Mouse (Mus musculus): ENCODE measurements around the gene Krtap3-2. TPM values are rescaled to one million over a fixed set of nuclear protein-coding genes. Genes with fewer than 3 reads are reported as not detected.

Krtap3-2 gene
- not detected in 2 replicates for polyA plus RNA-seq (2021; fragmentation: Nextera tagmentation)
- long read RNA-seq, experiment 1 = 0 reads
- long read RNA-seq, experiment 2 = 0 reads

DNA sequence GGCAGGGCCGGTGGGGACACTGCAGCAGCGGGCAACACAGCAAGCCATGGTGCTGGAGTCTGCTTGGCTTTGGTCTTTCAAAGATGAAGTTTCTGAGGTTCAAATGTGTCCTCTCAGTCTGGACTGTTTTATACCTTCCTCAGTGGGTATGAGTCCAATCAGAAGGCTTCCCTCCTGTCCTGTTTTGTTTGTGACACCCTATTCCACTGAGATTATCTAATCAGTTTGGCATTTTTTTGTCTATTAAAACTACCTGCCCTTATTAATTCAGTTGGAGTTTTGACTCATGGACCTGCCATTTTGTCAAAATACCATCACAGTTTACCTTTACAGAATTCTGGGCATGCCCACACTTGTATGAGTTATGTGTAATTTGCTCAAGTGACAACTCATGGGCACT is at the start of gene Krtap3-2:
Krtap3-2 (minus strand) TSS at position 101 of the 400 bp plus-strand sequence.

DNA sequence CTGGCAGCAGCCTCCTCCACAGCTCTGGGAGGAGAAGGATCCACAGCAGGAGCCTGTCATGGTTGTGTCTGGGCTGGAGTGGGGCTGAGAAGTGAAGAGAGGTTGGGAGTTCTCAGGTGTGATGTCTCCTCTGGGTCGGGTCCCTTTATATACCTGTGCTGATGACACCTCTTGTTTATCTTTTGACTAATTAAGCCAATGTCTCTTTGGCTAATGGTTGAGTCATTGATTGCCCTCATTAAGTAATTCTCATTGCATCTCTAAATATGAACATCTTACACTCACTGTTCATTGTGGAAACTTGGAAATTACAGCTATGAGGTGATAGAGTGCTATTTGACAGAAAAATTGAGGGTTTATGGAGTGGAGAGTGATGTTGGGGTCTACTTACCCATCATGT is 46.6 kb upstream of the Krtap3-2 start, which contains the start of gene Gm11938:
Gm11938 (minus strand) TSS at position 101 of the 400 bp plus-strand sequence.

DNA sequence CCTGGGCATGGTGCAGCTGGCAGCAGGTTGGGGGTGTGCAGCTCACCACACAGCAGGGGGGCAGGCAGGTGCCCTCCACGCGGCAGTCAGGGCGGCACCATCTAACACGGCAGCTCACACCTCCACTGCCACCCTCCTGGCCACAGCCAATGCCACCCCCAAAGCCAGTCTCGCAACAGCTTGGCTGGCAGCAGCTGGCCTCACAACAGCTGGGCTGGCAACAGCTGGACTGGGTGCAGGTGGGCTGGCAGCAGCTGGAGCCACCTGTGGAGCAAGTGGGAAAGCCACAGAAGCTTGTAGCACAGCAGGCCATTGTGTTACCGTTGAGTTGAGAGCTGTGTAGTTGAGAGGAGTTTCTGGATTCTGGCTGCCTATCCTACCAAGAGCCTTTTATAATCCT is 41.1 kb upstream of the Krtap3-2 start, which contains the start of gene Krtap9-3:
Krtap9-3 (minus strand) TSS at position 364 of the 400 bp plus-strand sequence.

DNA sequence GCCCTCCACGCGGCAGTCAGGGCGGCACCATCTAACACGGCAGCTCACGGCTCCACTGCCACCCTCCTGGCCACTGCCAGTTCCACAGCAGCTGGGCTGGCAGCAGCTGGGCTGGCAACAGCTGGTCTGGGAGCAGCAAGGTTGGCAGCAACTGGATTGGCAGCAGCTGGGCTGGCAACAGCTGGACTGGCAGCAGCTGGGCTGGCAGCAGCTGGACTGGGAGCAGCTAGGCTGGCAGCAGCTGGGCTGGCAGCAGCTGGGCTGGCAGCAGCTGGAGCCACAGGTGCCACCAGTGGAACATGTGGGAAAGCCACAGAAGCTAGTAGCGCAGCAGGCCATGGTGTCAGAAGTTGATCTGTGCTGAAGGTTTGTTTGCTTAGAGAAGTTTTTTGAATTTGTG is 34.3 kb upstream of the Krtap3-2 start, which contains the start of gene Krtap1-3:
Krtap1-3 (minus strand) TSS at position 359 of the 400 bp plus-strand sequence.

DNA sequence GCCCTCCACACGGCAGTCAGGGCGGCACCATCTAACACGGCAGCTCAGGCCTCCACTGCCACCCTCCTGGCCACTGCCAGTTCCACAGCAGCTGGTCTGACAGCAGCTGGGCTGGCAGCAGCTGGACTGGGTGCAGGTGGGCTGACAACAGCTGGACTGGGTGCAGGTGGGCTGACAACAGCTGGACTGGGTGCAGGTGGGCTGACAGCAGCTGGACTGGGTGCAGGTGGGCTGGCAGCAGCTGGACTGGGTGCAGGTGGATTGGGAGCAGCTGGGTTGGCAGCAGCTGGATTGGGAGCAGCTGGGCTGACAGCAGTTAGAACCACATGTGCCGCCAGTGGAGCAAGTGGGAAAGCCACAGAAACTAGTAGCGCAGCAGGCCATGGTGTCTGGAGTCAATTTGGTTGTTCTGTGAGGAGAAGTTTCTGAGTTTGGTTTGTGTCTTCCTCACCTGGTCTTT is 26.6 kb upstream of the Krtap3-2 start, which contains the start of gene Krtap1-4:
Krtap1-4 (minus strand) TSS at position 410 of the 460 bp plus-strand sequence.

DNA sequence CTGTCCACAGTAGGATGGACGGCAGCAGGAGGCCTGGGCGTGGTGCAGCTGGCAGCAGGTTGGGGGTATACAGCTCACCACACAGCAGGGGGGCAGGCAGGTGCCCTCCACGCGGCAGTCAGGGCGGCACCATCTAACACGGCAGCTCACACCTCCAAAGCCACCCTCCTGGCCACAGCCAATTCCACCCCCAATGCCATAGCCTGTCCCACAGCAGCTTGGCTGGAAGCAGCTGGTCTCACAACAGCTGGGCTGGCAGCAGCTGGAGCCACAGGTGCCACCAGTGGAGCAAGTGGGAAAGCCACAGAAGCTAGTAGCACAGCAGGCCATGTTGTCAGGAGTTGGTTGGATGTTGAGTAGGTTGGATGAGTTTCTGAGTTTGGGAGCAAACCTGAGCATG is 24.0 kb upstream of the Krtap3-2 start, which contains the start of gene Krtap1-5:
Krtap1-5 (minus strand) TSS at position 381 of the 400 bp plus-strand sequence.

DNA sequence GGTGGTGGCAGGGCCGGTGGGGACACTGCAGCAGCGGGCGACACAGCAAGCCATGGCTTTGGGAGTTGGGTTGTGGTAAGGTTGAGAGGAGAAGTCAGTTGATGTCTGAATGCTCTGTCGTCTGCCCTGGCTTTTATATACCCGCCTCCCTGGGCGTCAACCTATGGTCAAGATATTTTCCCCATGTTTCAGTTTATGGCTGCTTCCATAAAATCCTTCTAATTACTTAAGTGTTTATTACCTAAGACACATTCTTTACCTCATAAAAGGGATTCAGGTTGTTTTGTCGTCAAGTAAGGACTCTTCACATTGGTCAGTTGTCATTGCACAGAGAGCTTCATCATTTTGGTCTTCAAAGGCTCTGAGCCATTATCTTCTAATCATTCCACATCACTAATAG is 9.9 kb upstream of the Krtap3-2 start, which contains the start of gene Krtap3-1:
Krtap3-1 (minus strand) TSS at position 101 of the 400 bp plus-strand sequence.

DNA sequence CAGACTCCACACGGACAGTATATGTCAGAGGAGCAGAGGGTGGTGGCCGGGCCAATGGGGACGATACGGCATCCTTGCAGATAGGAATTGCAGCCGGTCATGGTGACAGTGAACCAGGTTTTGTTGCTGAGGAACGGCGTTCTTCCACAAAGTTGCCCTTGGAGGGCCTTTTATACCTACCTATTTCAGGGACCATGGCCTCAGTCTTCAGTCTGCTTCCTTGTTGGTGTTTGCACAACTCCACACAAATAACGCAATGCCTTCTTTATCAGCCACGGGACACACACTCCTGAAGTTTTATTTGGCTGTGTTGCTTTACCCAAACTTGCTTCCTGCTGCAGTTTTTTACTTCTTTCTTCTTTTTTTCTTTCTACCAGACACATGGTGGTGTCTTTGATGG is 2.7 kb upstream of the Krtap3-2 start, which contains the start of gene Gm11939:
Gm11939 (minus strand) TSS at position 101 of the 400 bp plus-strand sequence.

DNA sequence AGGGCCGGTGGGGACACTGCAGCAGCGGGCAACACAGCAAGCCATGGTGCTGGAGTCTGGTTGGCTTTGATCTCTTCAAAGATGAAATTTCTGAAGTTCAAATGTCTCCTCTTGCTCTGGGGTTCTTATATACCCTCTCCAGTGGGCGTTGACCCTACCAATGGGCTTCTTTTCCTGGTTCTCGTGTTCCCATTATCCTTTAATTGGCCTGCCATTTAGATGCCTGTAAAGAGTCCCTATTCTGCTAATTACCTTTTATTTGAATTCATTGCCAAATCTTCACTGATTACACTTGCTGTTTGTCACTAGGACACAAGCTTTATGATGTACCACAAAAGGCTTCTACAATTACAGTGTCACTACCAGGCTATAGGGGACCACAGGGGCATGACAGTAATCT is 5.9 kb downstream of the Krtap3-2 start, which contains the start of gene Krtap3-3:
Krtap3-3 (minus strand) TSS at position 101 of the 400 bp plus-strand sequence.

DNA sequence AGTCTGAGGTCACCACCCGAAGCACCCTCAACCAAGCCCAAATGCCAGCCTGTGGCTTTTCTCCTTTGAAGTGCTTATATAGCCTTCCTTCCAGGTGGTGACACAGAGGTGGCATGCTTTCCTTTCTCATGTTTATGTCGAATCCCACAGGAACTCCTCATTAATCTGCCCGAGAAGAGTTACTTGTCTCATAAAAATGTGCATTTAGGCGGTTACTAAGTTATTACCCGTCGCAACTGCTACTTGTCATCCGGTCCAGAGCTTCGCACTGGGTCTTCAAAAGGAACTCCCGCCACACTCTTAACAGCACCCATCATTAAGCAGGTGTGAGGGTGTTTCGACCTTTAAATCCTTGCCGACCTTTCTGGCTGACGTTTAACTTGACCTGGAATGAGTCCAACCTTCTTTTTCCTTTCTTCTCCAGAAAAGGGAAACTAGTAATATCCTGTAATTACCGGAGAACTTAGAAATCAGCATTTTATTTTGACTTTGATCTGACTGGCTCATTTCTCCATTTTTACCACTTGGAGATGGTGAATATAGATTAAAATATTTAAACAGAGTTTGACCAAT is 35.3 kb downstream of the Krtap3-2 start, which contains the start of gene Krt39:
Krt39 (minus strand) TSS at position 51 of the 573 bp plus-strand sequence.

Other genes starting within 250 kb of the Krtap3-2 start
- not detected in 2 replicates for gene Krt25, start 233.9 kb downstream of the Krtap3-2 start, polyA plus RNA-seq (2021; fragmentation: Nextera tagmentation)
- 0.05 TPM in 1 of 2 replicates, not detected in the other for gene Krt26, start 218.9 kb downstream of the Krtap3-2 start, polyA plus RNA-seq (2021; fragmentation: Nextera tagmentation)
- gene Krt27, start 205.7 kb downstream of the Krtap3-2 start, polyA plus RNA-seq (2021; fragmentation: Nextera tagmentation) = not detected in 2 replicates
- gene Krt28, start 181.9 kb downstream of the Krtap3-2 start, polyA plus RNA-seq (2021; fragmentation: Nextera tagmentation) = 0.13 and 0.16 TPM in 2 replicates
- 39.1 and 40.8 TPM in 2 replicates for gene Krt10, start 167.5 kb downstream of the Krtap3-2 start, polyA plus RNA-seq (2021; fragmentation: Nextera tagmentation)
- gene Krt12, start 134.6 kb downstream of the Krtap3-2 start, polyA plus RNA-seq (2021; fragmentation: Nextera tagmentation) = 21.1 and 24.0 TPM in 2 replicates
- 0.43 TPM in 1 of 2 replicates, not detected in the other for gene Krt20, start 118.7 kb downstream of the Krtap3-2 start, polyA plus RNA-seq (2021; fragmentation: Nextera tagmentation)
- not detected in 2 replicates for gene Krt23, start 63.7 kb downstream of the Krtap3-2 start, polyA plus RNA-seq (2021; fragmentation: Nextera tagmentation)
- not detected in 2 replicates for gene Krt39, start 35.5 kb downstream of the Krtap3-2 start, polyA plus RNA-seq (2021; fragmentation: Nextera tagmentation)
- not detected in 2 replicates for gene Krt40, start 13.7 kb downstream of the Krtap3-2 start, polyA plus RNA-seq (2021; fragmentation: Nextera tagmentation)
- gene Krtap3-3, start 6.0 kb downstream of the Krtap3-2 start, polyA plus RNA-seq (2021; fragmentation: Nextera tagmentation) = not detected in 2 replicates
- gene Gm11939, start 2.6 kb upstream of the Krtap3-2 start, polyA plus RNA-seq (2021; fragmentation: Nextera tagmentation) = not detected in 2 replicates
- gene Krtap3-1, start 9.8 kb upstream of the Krtap3-2 start, polyA plus RNA-seq (2021; fragmentation: Nextera tagmentation) = not detected in 2 replicates
- not detected in 2 replicates for gene Krtap1-5, start 24.2 kb upstream of the Krtap3-2 start, polyA plus RNA-seq (2021; fragmentation: Nextera tagmentation)
- not detected in 2 replicates for gene Krtap1-4, start 26.8 kb upstream of the Krtap3-2 start, polyA plus RNA-seq (2021; fragmentation: Nextera tagmentation)
- not detected in 2 replicates for gene Krtap1-3, start 34.5 kb upstream of the Krtap3-2 start, polyA plus RNA-seq (2021; fragmentation: Nextera tagmentation)
- gene Krtap9-3, start 41.3 kb upstream of the Krtap3-2 start, polyA plus RNA-seq (2021; fragmentation: Nextera tagmentation) = not detected in 2 replicates
- not detected in 2 replicates for gene Gm11938, start 46.5 kb upstream of the Krtap3-2 start, polyA plus RNA-seq (2021; fragmentation: Nextera tagmentation)
- not detected in 2 replicates for gene Gm11937, start 53.3 kb upstream of the Krtap3-2 start, polyA plus RNA-seq (2021; fragmentation: Nextera tagmentation)
- gene Krtap2-4, start 58.0 kb upstream of the Krtap3-2 start, polyA plus RNA-seq (2021; fragmentation: Nextera tagmentation) = not detected in 2 replicates
- not detected in 2 replicates for gene Gm11562, start 63.6 kb upstream of the Krtap3-2 start, polyA plus RNA-seq (2021; fragmentation: Nextera tagmentation)
- not detected in 2 replicates for gene Krtap4-1, start 71.4 kb upstream of the Krtap3-2 start, polyA plus RNA-seq (2021; fragmentation: Nextera tagmentation)
- not detected in 2 replicates for gene Krtap4-2, start 78.2 kb upstream of the Krtap3-2 start, polyA plus RNA-seq (2021; fragmentation: Nextera tagmentation)
- gene Krtap4-7, start 87.2 kb upstream of the Krtap3-2 start, polyA plus RNA-seq (2021; fragmentation: Nextera tagmentation) = not detected in 2 replicates
- not detected in 2 replicates for gene Gm11555, start 93.4 kb upstream of the Krtap3-2 start, polyA plus RNA-seq (2021; fragmentation: Nextera tagmentation)
- gene Gm11563, start 102.1 kb upstream of the Krtap3-2 start, polyA plus RNA-seq (2021; fragmentation: Nextera tagmentation) = not detected in 2 replicates
- gene Krtap4-6, start 109.1 kb upstream of the Krtap3-2 start, polyA plus RNA-seq (2021; fragmentation: Nextera tagmentation) = not detected in 2 replicates
- gene Gm14190, start 133.9 kb upstream of the Krtap3-2 start, polyA plus RNA-seq (2021; fragmentation: Nextera tagmentation) = not detected in 2 replicates
- gene Gm14180, start 177.4 kb upstream of the Krtap3-2 start, polyA plus RNA-seq (2021; fragmentation: Nextera tagmentation) = not detected in 2 replicates
- gene Gm11595, start 216.1 kb upstream of the Krtap3-2 start, polyA plus RNA-seq (2021; fragmentation: Nextera tagmentation) = not detected in 2 replicates
- not detected in 2 replicates for gene Krtap4-8, start 223.9 kb upstream of the Krtap3-2 start, polyA plus RNA-seq (2021; fragmentation: Nextera tagmentation)
- not detected in 2 replicates for gene Krtap4-9, start 228.3 kb upstream of the Krtap3-2 start, polyA plus RNA-seq (2021; fragmentation: Nextera tagmentation)
- not detected in 2 replicates for gene Gm11596, start 236.6 kb upstream of the Krtap3-2 start, polyA plus RNA-seq (2021; fragmentation: Nextera tagmentation)
- gene Gm11569, start 242.1 kb upstream of the Krtap3-2 start, polyA plus RNA-seq (2021; fragmentation: Nextera tagmentation) = not detected in 2 replicates
- gene Gm11554, start 247.6 kb upstream of the Krtap3-2 start, polyA plus RNA-seq (2021; fragmentation: Nextera tagmentation) = not detected in 2 replicates